Mouse (Mus musculus): ENCODE results near the gene Zfp759.

GRCm38 (mm10) chr13:67112096-67112495 lies 9.4 kb upstream of the Zfp759 start:
- no peak for TF ChIP-seq CTCF (IDR thresholded peaks at IDR 0.05; ENCODE audit: borderline replicate concordance, extremely low read depth, insufficient read depth, insufficient read length)
- TF ChIP-seq POLR2A (IDR thresholded peaks at IDR 0.05; ENCODE audit: borderline replicate concordance, extremely low read depth, insufficient read depth, insufficient read length, poor library complexity, severe bottlenecking) = no peak
